Comparison of ENCODE assay signal across 8 mouse cellular contexts in the genomic region with DNA sequence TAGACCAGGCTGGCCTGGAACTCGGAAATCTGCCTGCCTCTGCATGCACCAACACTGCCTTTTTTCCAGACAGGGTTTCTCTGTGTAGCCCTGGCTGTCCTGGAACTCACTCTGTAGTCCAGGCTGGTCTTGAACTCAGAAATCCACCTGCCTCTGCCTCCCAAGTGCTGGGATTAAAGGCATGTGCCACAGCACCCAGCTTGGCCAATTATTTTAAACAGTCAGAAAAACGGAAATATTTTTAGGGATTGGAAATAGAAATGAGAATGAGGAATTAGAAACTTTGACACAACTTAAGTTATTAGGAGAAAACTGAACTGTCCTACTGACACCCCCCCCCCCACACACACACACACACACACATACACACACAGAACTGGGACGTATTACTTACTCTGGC.
DNase-seq lines count a peak whose midpoint lies in the region.

No protein-coding gene starts in this region.

- DNase-seq in 416B (ENCODE audit: low read depth) = peak; percentile 39
- DNase-seq in ES-CJ7 (ENCODE audit: low read depth, low spot score) = peak; percentile 50
- DNase-seq in T-cell, adult 2 months (ENCODE audit: low spot score) = peak; percentile 2
- peak; percentile 25 for DNase-seq in cerebellum, adult 11-12 months
- DNase-seq in cerebellum, adult 9-10 months = peak; percentile 25
- peak; percentile 16 to 19 for DNase-seq in cerebellum, postnatal 25 days
- peak; percentile 2 for DNase-seq in kidney, postnatal 14 days
- peak; percentile 3 to 11 for DNase-seq in thymus, postnatal 36 days

Comparison
In these comparisons a context has a peak if more than half of its experiments do, and no peak if none do; other contexts are left out.
1. Peak in every context shown above with its lines: DNase-seq.